Mouse (Mus musculus) kidney, embryonic 14.5 days (tissue): ENCODE results near the gene Ttyh1. TPM values are rescaled to one million over a fixed set of nuclear protein-coding genes. Genes with fewer than 3 reads are reported as not detected.

ENCODE experiments used
- ATAC-seq: fragments of 200-750 bp; cut with Nextera tagmentation; 2 replicates; pipeline ENCODE4 v1.8.0; 2017; ENCODE audit warnings: moderate number of reproducible peaks, mild to moderate bottlenecking, moderate TSS enrichment, moderate library complexity; ENCODE audit not compliant: low FRiP score, low TSS enrichment
- H3K27ac ChIP-seq: fragments of 300-500 bp; sonication (generic); 2 replicates; pipeline ENCODE4 v1.5.1; 2014; ENCODE audit warnings: low read depth, mild to moderate bottlenecking, low read length, moderate library complexity, mixed read lengths
- H3K27me3 ChIP-seq: fragments of 300-500 bp; sonication (generic); 2 replicates; pipeline ENCODE4 v1.6.1; 2014; ENCODE audit warnings: mild to moderate bottlenecking, low read length; ENCODE audit not compliant: control insufficient read depth, insufficient read depth
- H3K36me3 ChIP-seq: fragments of 300-500 bp; sonication (generic); 2 replicates; pipeline ENCODE4 v1.6.1; 2014; ENCODE audit warnings: low read length, mixed read lengths; ENCODE audit not compliant: control insufficient read depth, insufficient read depth
- H3K4me1 ChIP-seq: fragments of 300-500 bp; sonication (generic); 2 replicates; pipeline ENCODE4 v1.6.1; 2014; ENCODE audit warnings: low read length, mixed read lengths; ENCODE audit not compliant: control insufficient read depth, insufficient read depth
- H3K4me2 ChIP-seq: fragments of 300-500 bp; sonication (generic); replicated peaks from 2 replicates; pipeline ENCODE4 v1.6.1; 2014; ENCODE audit warnings: low read depth, mild to moderate bottlenecking, low read length
- H3K4me3 ChIP-seq: fragments of 300-500 bp; sonication (generic); 2 replicates; pipeline ENCODE4 v1.5.1; 2014; ENCODE audit warnings: mild to moderate bottlenecking, low read length
- H3K9ac ChIP-seq: fragments of 300-500 bp; sonication (generic); 2 replicates; pipeline ENCODE4 v1.6.1; 2014; ENCODE audit warnings: low read depth, mild to moderate bottlenecking, low read length, moderate library complexity
- H3K9me3 ChIP-seq: fragments of 300-500 bp; sonication (generic); 2 replicates; pipeline ENCODE4 v1.6.1; 2016; ENCODE audit warnings: low read length; ENCODE audit not compliant: control insufficient read depth
- WGBS: fragments of 180-500 bp; shearing (Covaris S2); extraction: QIAGEN DNeasy Blood & Tissue Kit; methylation state at CpG from one replicate; pipeline ENCODE4 v1.1.7; 2014; 5-methylcytosine and 5-hydroxymethylcytosine counted together
- polyA plus RNA-seq: library from polyadenylated mRNA; unstranded; fragments of >200 nt; fragmentation: Nextera tagmentation; extraction: Ambion mirVana; gene quantifications from 2 replicates; pipeline ENCODE4 v1.2.1, GENCODE M21; 2014

The Ttyh1 gene
- polyA plus RNA-seq, 1 experiment from 2014 or later: 1.5 TPM

- WGBS: 0% methylated on average over 19 of the region's 20 CpGs
- peak within 1 kb of the TSS; percentile 68 for H3K27ac ChIP-seq
- peak; percentile 96 for ATAC-seq
- no peaks in the 10 kb centered on the region for H3K27me3 ChIP-seq
- no peaks in the 10 kb centered on the region for H3K36me3 ChIP-seq
- H3K4me2 ChIP-seq: peak within 1 kb of the TSS; percentile 67
- H3K9ac ChIP-seq: peak within 1 kb of the TSS; percentile 58
- H3K4me1 ChIP-seq: peaks cover 3% of the 10 kb centered on the region
- no peaks in the 10 kb centered on the region for H3K9me3 ChIP-seq
- peak within 1 kb of the TSS; percentile 53 for H3K4me3 ChIP-seq
Measured at GRCm38 (mm10) chr7:4164090-4164910, 45.1 kb downstream of the Ttyh1 start, which contains the start of gene Cdc42ep5. Gene Cdc42ep5 (minus strand): TSS chr7:4164860.

GRCm38 (mm10) chr7:4165286-4165685 is 46.1 kb downstream of the Ttyh1 start:
- Histone ChIP-seq H3K27me3 (no peaks in the 10 kb centered on the region), H3K36me3 (no peaks in the 10 kb centered on the region), H3K4me1 (peaks cover 3% of the 10 kb centered on the region), H3K9ac (no peak overlapping the region), H3K27ac (0 out of 2 replicates have a peak overlapping the region, but pooled peaks have one; percentile 51), H3K9me3 (no peaks in the 10 kb centered on the region), H3K4me2 (peak overlapping the region; percentile 67), H3K4me3 (peak overlapping the region; percentile 53; the same call in 1 of the 2 replicates)
- no peak for ATAC-seq
- WGBS: 13% methylated on average over 3 of the region's 3 CpGs

GRCm38 (mm10) chr7:4167098-4167497 is 47.9 kb downstream of the Ttyh1 start:
- H3K36me3 ChIP-seq: no peaks in the 10 kb centered on the region
- no peaks in the 10 kb centered on the region for H3K27me3 ChIP-seq
- H3K4me1 ChIP-seq: peaks cover 3% of the 10 kb centered on the region
- no peak overlapping the region for H3K9ac ChIP-seq
- no peak overlapping the region for H3K4me3 ChIP-seq
- ATAC-seq: no peak
- no peak overlapping the region for H3K27ac ChIP-seq
- H3K4me2 ChIP-seq: no peak overlapping the region
- H3K9me3 ChIP-seq: no peaks in the 10 kb centered on the region

- Histone ChIP-seq H3K27ac (no peak overlapping the region), H3K9ac (no peak overlapping the region), H3K36me3 (no peaks in the 10 kb centered on the region), H3K9me3 (no peaks in the 10 kb centered on the region), H3K4me1 (no peaks in the 10 kb centered on the region; the same call in 1 of the 2 replicates), H3K4me3 (no peak overlapping the region), H3K4me2 (no peak overlapping the region), H3K27me3 (no peaks in the 10 kb centered on the region)
- no peak for ATAC-seq
- WGBS: 85% methylated on average over 6 of the region's 6 CpGs
Measured at GRCm38 (mm10) chr7:4170193-4170938, 51.2 kb downstream of the Ttyh1 start.

GRCm38 (mm10) chr7:4178438-4178837 is 59.2 kb downstream of the Ttyh1 start:
- Histone ChIP-seq H3K9ac (no peak overlapping the region), H3K27ac (no peak overlapping the region), H3K27me3 (no peaks in the 10 kb centered on the region), H3K36me3 (no peaks in the 10 kb centered on the region), H3K4me3 (no peak overlapping the region), H3K9me3 (no peaks in the 10 kb centered on the region), H3K4me1 (no peaks in the 10 kb centered on the region), H3K4me2 (no peak overlapping the region)
- no peak for ATAC-seq
- 41% methylated on average over 3 of the region's 3 CpGs for WGBS

Other genes starting within 250 kb of the Ttyh1 start
- gene Gm14548, start 221.3 kb upstream of the Ttyh1 start, polyA plus RNA-seq: 0.09 TPM in 1 of 2 replicates, not detected in the other
- gene Lilra6, start 203.9 kb upstream of the Ttyh1 start, polyA plus RNA-seq: not detected in 2 replicates
- 0.63 and 1.4 TPM in 2 replicates for gene Lair1, start 56.2 kb upstream of the Ttyh1 start, polyA plus RNA-seq
- gene Leng8, start 17.6 kb downstream of the Ttyh1 start, polyA plus RNA-seq: 45.0 and 48.7 TPM in 2 replicates
- 1.8 and 2.5 TPM in 2 replicates for gene Leng9, start 31.0 kb downstream of the Ttyh1 start, polyA plus RNA-seq
- gene Cdc42ep5, start 45.5 kb downstream of the Ttyh1 start, polyA plus RNA-seq: 30.3 and 34.3 TPM in 2 replicates
- not detected in 2 replicates for gene Lilra5, start 118.3 kb downstream of the Ttyh1 start, polyA plus RNA-seq
- not detected in 2 replicates for gene Ncr1, start 218.3 kb downstream of the Ttyh1 start, polyA plus RNA-seq